Mouse (Mus musculus): ENCODE results near the gene Pitpnm1.

The Pitpnm1 gene

GRCm38 (mm10) chr19:4068717-4069410 is 30.9 kb upstream of the Pitpnm1 start:
- no peak for DNase-seq (ENCODE audit: low spot score)

- DNase-seq (ENCODE audit: low spot score) = no peak
These were observed 29.5 kb upstream of the Pitpnm1 start for GRCm38 (mm10) chr19:4070311-4070710.

- no peak for DNase-seq (ENCODE audit: low spot score)
These were observed 29.0 kb upstream of the Pitpnm1 start for GRCm38 (mm10) chr19:4070756-4071155.

- no peak for DNase-seq (ENCODE audit: low spot score)
These were observed 28.4 kb upstream of the Pitpnm1 start for GRCm38 (mm10) chr19:4071406-4071805.

- DNase-seq (ENCODE audit: low spot score) = no peak
These were observed 26.9 kb upstream of the Pitpnm1 start for GRCm38 (mm10) chr19:4072706-4073424.

GRCm38 (mm10) chr19:4075531-4075930 is 24.3 kb upstream of the Pitpnm1 start:
- no peak for DNase-seq (ENCODE audit: low spot score)

- DNase-seq (ENCODE audit: low spot score) = no peak
These were observed 20.2 kb upstream of the Pitpnm1 start for GRCm38 (mm10) chr19:4079594-4079993.

- no peak for DNase-seq (ENCODE audit: low spot score)
These were observed 19.2 kb upstream of the Pitpnm1 start for GRCm38 (mm10) chr19:4080511-4081009.

- DNase-seq (ENCODE audit: low spot score) = no peak
These were observed 18.4 kb upstream of the Pitpnm1 start, which contains the start of gene Cabp2 for GRCm38 (mm10) chr19:4081394-4081793. Gene Cabp2 (plus strand): TSS chr19:4081578.

GRCm38 (mm10) chr19:4082219-4082965 is 17.4 kb upstream of the Pitpnm1 start:
- DNase-seq (ENCODE audit: low spot score) = no peak

- no peak for DNase-seq (ENCODE audit: low spot score)
These were observed 16.5 kb upstream of the Pitpnm1 start for GRCm38 (mm10) chr19:4083316-4083715.

- DNase-seq (ENCODE audit: low spot score) = no peak
These were observed 16.0 kb upstream of the Pitpnm1 start for GRCm38 (mm10) chr19:4083826-4084225.

- DNase-seq (ENCODE audit: low spot score) = no peak
These were observed 14.8 kb upstream of the Pitpnm1 start for GRCm38 (mm10) chr19:4084984-4085383.

GRCm38 (mm10) chr19:4086156-4086555 is 13.6 kb upstream of the Pitpnm1 start:
- no peak for DNase-seq (ENCODE audit: low spot score)

GRCm38 (mm10) chr19:4087090-4087489 is 12.7 kb upstream of the Pitpnm1 start:
- no peak for DNase-seq (ENCODE audit: low spot score)

GRCm38 (mm10) chr19:4088146-4088545 is 11.7 kb upstream of the Pitpnm1 start:
- DNase-seq (ENCODE audit: low spot score) = no peak

GRCm38 (mm10) chr19:4089128-4089527 is 10.7 kb upstream of the Pitpnm1 start:
- DNase-seq (ENCODE audit: low spot score) = no peak

- no peak for DNase-seq (ENCODE audit: low spot score)
These were observed 9.4 kb upstream of the Pitpnm1 start for GRCm38 (mm10) chr19:4090446-4090845.

GRCm38 (mm10) chr19:4091383-4091782 is 8.4 kb upstream of the Pitpnm1 start:
- no peak for DNase-seq (ENCODE audit: low spot score)

- DNase-seq (ENCODE audit: low spot score) = no peak
These were observed 7.0 kb upstream of the Pitpnm1 start for GRCm38 (mm10) chr19:4092750-4093149.

- DNase-seq (ENCODE audit: low spot score) = no peak
These were observed 6.0 kb upstream of the Pitpnm1 start for GRCm38 (mm10) chr19:4093772-4094171.

GRCm38 (mm10) chr19:4094348-4094747 is 5.5 kb upstream of the Pitpnm1 start:
- DNase-seq (ENCODE audit: low spot score) = no peak
